Mouse (Mus musculus) ES-E14 (cell line): Measurements from ENCODE around the gene Ccnb2.

ENCODE experiments used
- CHD2 ChIP-seq: IDR thresholded peaks from 2 replicates; pipeline ENCODE4 v1.6.1; 2014; ENCODE audit warnings: mild to moderate bottlenecking, low read depth, low read length, inconsistent platforms
- MAFK ChIP-seq: IDR thresholded peaks from 2 replicates; pipeline ENCODE4 v1.6.1; 2014; ENCODE audit warnings: mild to moderate bottlenecking, low read depth, low read length, inconsistent platforms; ENCODE audit not compliant: insufficient read depth
- ZC3H11A ChIP-seq: IDR thresholded peaks from 2 replicates; pipeline ENCODE4 v1.6.1; 2012; ENCODE audit warnings: low read depth, mild to moderate bottlenecking, inconsistent platforms, low read length, borderline replicate concordance
- ZNF384 ChIP-seq: IDR thresholded peaks from 2 replicates; pipeline ENCODE4 v1.6.1; 2012; ENCODE audit warnings: low read depth, low read length, inconsistent platforms

DNA sequence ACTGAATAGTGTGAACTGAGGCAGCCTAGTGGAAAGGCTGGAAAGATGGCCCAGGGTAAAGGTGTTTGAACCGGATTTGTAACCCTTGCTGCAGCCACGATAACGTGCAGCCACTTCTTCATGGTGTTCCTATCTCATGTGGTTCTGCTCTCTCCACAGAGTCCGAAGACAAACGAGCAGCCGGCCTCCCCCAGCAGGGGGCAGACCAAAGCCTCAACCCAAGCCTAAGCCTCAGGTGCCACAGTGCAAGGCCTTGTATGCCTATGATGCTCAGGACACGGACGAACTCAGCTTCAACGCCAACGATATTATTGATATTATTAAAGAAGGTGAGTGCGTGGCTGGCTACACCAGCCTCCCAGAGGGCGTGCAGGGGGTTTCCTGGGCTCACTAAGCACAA lies 25.7 kb downstream of the Ccnb2 start:
- TF ChIP-seq CHD2, result no peak
- TF ChIP-seq ZNF384, result no peak
- TF ChIP-seq MAFK, result no peak
- no peak for TF ChIP-seq ZC3H11A
